Comparison of ENCODE assay signal across 9 mouse cellular contexts in the genomic region with DNA sequence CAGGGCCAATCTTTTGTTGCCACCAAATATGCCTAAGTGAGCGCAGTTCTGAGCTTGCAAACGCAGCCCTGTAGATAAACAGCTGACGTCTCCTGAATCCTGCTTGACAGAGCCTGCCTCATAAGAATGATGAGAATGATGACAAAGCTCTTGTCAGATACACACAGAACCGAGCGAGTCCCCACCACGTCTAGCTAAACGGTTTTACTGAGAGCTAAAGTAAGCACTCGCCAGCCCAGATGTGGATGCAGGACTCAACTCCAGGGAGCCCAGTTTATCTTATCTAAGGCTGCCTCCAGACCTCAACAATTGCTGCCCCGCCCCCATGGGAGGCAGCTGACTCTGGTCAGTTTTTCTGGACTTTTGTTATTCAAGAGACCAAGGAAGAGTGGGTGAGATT. TPM values are rescaled to one million over a fixed set of nuclear protein-coding genes. Genes with fewer than 3 reads are reported as not detected.
DNase-seq lines count a peak whose midpoint lies in the region; ATAC-seq and TF ChIP-seq lines count a peak whose summit lies in the region.
"Had no signal": no experiment of that assay in that cellular context is flagged by ENCODE, and none has a peak within 500 bp of the region (broad histone marks: within the 10 kb centered on the region; RNA-seq: fewer than 3 reads in every experiment).

No protein-coding gene starts in this region.

- no peak for ATAC-seq in midbrain, postnatal 0 days (ENCODE audit: low FRiP score)
- ATAC-seq in liver, embryonic 12.5 days, result peak; percentile 18
- no peak for ATAC-seq in megakaryocyte, adult 5-6 weeks (ENCODE audit: poor library complexity, severe bottlenecking)

- H3K36me3 ChIP-seq in midbrain, embryonic 10.5 days, result no peaks in the 10 kb centered on the region
- H3K36me3 ChIP-seq in midbrain, postnatal 0 days (ENCODE audit: insufficient read depth, low read length), result no peaks in the 10 kb centered on the region
- peaks cover 6% of the 10 kb centered on the region for H3K36me3 ChIP-seq in liver, embryonic 12.5 days
- 0 out of 2 replicates have a peak, but pooled peaks cover 1% of the 10 kb centered on the region for H3K36me3 ChIP-seq in small intestine, adult 2 months (ENCODE audit: control insufficient read depth, insufficient read depth, low read length)

- no peak for TF ChIP-seq CTCF in midbrain, postnatal 0 days (IDR thresholded peaks at IDR 0.05)
- TF ChIP-seq CTCF in small intestine, adult 2 months (IDR thresholded peaks at IDR 0.05; ENCODE audit: extremely low read depth, insufficient read length, insufficient replicate concordance, low read depth, low read length), result no peak

- no peak overlapping the region for H3K4me2 ChIP-seq in midbrain, postnatal 0 days (ENCODE audit: low read depth, low read length, poor library complexity, severe bottlenecking)
- peak overlapping the region; percentile 82 for H3K4me2 ChIP-seq in liver, embryonic 12.5 days

- peaks cover 37% of the 10 kb centered on the region for H3K27me3 ChIP-seq in midbrain, embryonic 10.5 days (ENCODE audit: low read depth, poor library complexity, severe bottlenecking)
- H3K27me3 ChIP-seq in midbrain, postnatal 0 days (ENCODE audit: insufficient read depth, low read length), result no peaks in the 10 kb centered on the region
- no peaks in the 10 kb centered on the region; the same call in 1 of the 2 replicates for H3K27me3 ChIP-seq in liver, embryonic 12.5 days (replicated peaks)
- no peaks in the 10 kb centered on the region for H3K27me3 ChIP-seq in small intestine, adult 2 months (ENCODE audit: control insufficient read depth, insufficient read depth, low read length)

- no peak for TF ChIP-seq POLR2A in small intestine, adult 2 months (IDR thresholded peaks at IDR 0.05; ENCODE audit: low read depth, low read length)

- peak overlapping the region; percentile 70; the same call in 1 of the 2 replicates for H3K4me3 ChIP-seq in midbrain, embryonic 10.5 days
- no peak overlapping the region for H3K4me3 ChIP-seq in midbrain, postnatal 0 days (ENCODE audit: low read depth, low read length)
- peak overlapping the region; percentile 69 for H3K4me3 ChIP-seq in liver, embryonic 12.5 days
- H3K4me3 ChIP-seq in small intestine, adult 2 months (ENCODE audit: low read depth, low read length), result no peak overlapping the region

- H3K9me3 ChIP-seq in midbrain, embryonic 10.5 days (replicated peaks), result no peaks in the 10 kb centered on the region
- H3K9me3 ChIP-seq in midbrain, postnatal 0 days (ENCODE audit: low read length), result no peaks in the 10 kb centered on the region
- H3K9me3 ChIP-seq in liver, embryonic 12.5 days (replicated peaks), result no peaks in the 10 kb centered on the region

- no peak overlapping the region for H3K9ac ChIP-seq in midbrain, postnatal 0 days (replicated peaks; ENCODE audit: low read length, poor library complexity, severe bottlenecking)
- peak overlapping the region; percentile 87 for H3K9ac ChIP-seq in liver, embryonic 12.5 days

- H3K27ac ChIP-seq in midbrain, embryonic 10.5 days (replicated peaks), result no peak overlapping the region
- no peak overlapping the region for H3K27ac ChIP-seq in midbrain, postnatal 0 days (ENCODE audit: low read depth, low read length)
- peak overlapping the region; percentile 89 for H3K27ac ChIP-seq in liver, embryonic 12.5 days
- H3K27ac ChIP-seq in small intestine, adult 2 months (ENCODE audit: insufficient read depth, low read depth, low read length), result peak overlapping the region; percentile 49

- WGBS in midbrain, embryonic 10.5 days, result 6% methylated on average over 9 of the region's 9 CpGs
- 24% methylated on average over 9 of the region's 9 CpGs for whole genome bisulfite sequencing in midbrain, postnatal 0 days
- WGBS in liver, embryonic 12.5 days (ENCODE audit: insufficient replicate concordance), result 4% methylated on average over 9 of the region's 9 CpGs
- WGBS in small intestine, adult 2 months, result 48% methylated on average over 9 of the region's 9 CpGs

- peak; percentile 38 for DNase-seq in embryo, embryonic 10 days (ENCODE audit: low spot score)
- no peak for DNase-seq in embryo, embryonic 9.5 days (ENCODE audit: extremely low spot score)
- DNase-seq in midbrain, embryonic 10.5 days (ENCODE audit: low spot score), result no peak
- DNase-seq in midbrain, postnatal 0 days (ENCODE audit: low spot score), result no peak
- DNase-seq in thymus, postnatal 14 days, result no peak
- DNase-seq: gastrocnemius, postnatal 25 days had no signal

- peaks cover 24% of the 10 kb centered on the region for H3K4me1 ChIP-seq in midbrain, embryonic 10.5 days
- no peaks in the 10 kb centered on the region for H3K4me1 ChIP-seq in midbrain, postnatal 0 days (ENCODE audit: insufficient read depth, low read length)
- H3K4me1 ChIP-seq in liver, embryonic 12.5 days, result peaks cover 68% of the 10 kb centered on the region
- H3K4me1 ChIP-seq in small intestine, adult 2 months (ENCODE audit: control insufficient read depth, insufficient read depth, insufficient read length, low read length), result peaks cover 14% of the 10 kb centered on the region; the same call in 1 of the 2 replicates

RNA-seq across cellular contexts. Expression of a gene that starts 1.5 kb away (rescaled TPM):
- polyA plus RNA-seq in midbrain, embryonic 10.5 days (2016; fragmentation: Nextera tagmentation; extraction: Ambion mirVana), result 3.0 and 4.5 TPM in 2 replicates
- total RNA-seq in midbrain, postnatal 0 days (2014; rRNA removed), result 4.1 and 5.2 TPM in 2 replicates
- polyA plus RNA-seq in midbrain, postnatal 0 days (2015; fragmentation: Nextera tagmentation; extraction: Ambion mirVana), result 5.2 and 7.0 TPM in 2 replicates
- polyA plus RNA-seq in liver, embryonic 12.5 days (2016; fragmentation: Nextera tagmentation; extraction: Ambion mirVana), result 10.5 and 10.6 TPM in 2 replicates
- 83.8 and 259 TPM in 2 replicates for polyA plus RNA-seq in small intestine, adult 2 months (2012; rRNA removed)
- 33.8 and 37.5 TPM in 2 replicates for total RNA-seq in megakaryocyte, adult 5-6 weeks (2015)
- total RNA-seq in megakaryocyte, adult 5-6 weeks (2017), result 21.2 and 23.3 TPM in 2 replicates

RNA-seq across cellular contexts. Expression of a gene that starts 32.9 kb away (rescaled TPM):
- polyA plus RNA-seq in midbrain, embryonic 10.5 days (2016; fragmentation: Nextera tagmentation; extraction: Ambion mirVana), result 505 and 557 TPM in 2 replicates
- 220 and 287 TPM in 2 replicates for total RNA-seq in midbrain, postnatal 0 days (2014; rRNA removed)
- polyA plus RNA-seq in midbrain, postnatal 0 days (2015; fragmentation: Nextera tagmentation; extraction: Ambion mirVana), result 513 and 545 TPM in 2 replicates
- 309 and 314 TPM in 2 replicates for polyA plus RNA-seq in liver, embryonic 12.5 days (2016; fragmentation: Nextera tagmentation; extraction: Ambion mirVana)
- polyA plus RNA-seq in small intestine, adult 2 months (2012; rRNA removed), result 8.8 and 18.7 TPM in 2 replicates
- 253 and 319 TPM in 2 replicates for total RNA-seq in megakaryocyte, adult 5-6 weeks (2015)
- total RNA-seq in megakaryocyte, adult 5-6 weeks (2017), result 198 and 242 TPM in 2 replicates

Comparison
In these comparisons a context has a peak if more than half of its experiments do, and no peak if none do; other contexts are left out.
1. H3K4me3 ChIP-seq: peak in midbrain, embryonic 10.5 days (single experiment) and liver, embryonic 12.5 days (single experiment); none in midbrain, postnatal 0 days (single experiment) and small intestine, adult 2 months (single experiment).
2. H3K27ac ChIP-seq: peak in liver, embryonic 12.5 days (single experiment) and small intestine, adult 2 months (single experiment); none in midbrain, embryonic 10.5 days (single experiment) and midbrain, postnatal 0 days (single experiment).
3. RNA of a gene that starts 32.9 kb away (polyA plus RNA-seq): 505 to 557 TPM in midbrain, embryonic 10.5 days, 513 to 545 TPM in midbrain, postnatal 0 days and 309 to 314 TPM in liver, embryonic 12.5 days; 8.8 to 18.7 TPM in small intestine, adult 2 months; every median in the first group is over 10 times any median in the second.